Mouse (Mus musculus): ENCODE measurements around the gene Gba. TPM values are rescaled to one million over a fixed set of nuclear protein-coding genes. Genes with fewer than 3 reads are reported as not detected.

Gba gene
- polyA plus RNA-seq, 1 experiment: 71.7 TPM

DNA sequence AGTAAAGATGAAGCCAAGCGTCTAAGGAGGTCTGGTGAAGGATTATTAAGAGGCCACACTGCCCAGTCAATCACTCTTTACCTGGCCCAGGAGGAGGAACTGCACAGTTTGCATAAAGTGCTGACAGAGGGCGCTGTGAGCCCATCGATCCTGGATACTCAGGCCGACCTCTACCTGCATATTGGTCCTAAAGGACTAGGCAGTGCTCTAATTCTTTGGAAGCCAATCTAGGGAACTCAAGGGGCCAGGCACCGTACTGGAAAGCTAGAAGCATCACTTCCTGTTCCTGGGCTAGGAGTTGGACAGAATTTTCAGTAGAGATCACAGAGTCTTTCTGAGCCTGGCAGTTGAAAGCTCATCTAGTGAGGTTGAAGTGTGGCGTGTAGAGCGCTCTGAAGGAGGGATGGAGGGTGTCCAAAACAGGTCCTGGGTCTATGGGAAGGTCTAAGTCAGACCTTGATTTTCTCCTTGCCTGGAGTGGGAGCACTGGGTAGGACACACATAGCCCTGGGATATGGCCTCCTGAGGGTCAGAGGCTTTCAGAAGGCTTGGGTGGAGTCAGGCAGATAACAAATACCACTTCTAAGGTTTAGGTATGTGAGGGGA lies 47.8 kb downstream of the Gba start:
- 12% methylated on average over 7 of the region's 7 CpGs for WGBS

GRCm38 (mm10) chr3:89251365-89251895 lies 48.7 kb downstream of the Gba start:
- Histone ChIP-seq H3K27ac (ENCODE audit: control insufficient read depth, insufficient read depth, low read depth, low read length, poor library complexity) (peak overlapping the region; percentile 85), H3K4me3 (replicated peaks; ENCODE audit: control insufficient read depth, low read depth, low read length) (peak overlapping the region; percentile 74), H3K4me1 (ENCODE audit: control insufficient read depth, insufficient read depth, low read length) (peaks cover 4% of the 10 kb centered on the region; the same call in 1 of the 2 replicates)
- 3% methylated on average over 17 of the region's 17 CpGs for WGBS
- TF ChIP-seq CTCF (IDR thresholded peaks at IDR 0.05; ENCODE audit: control insufficient read depth, insufficient read depth, low read length) (no peak), POLR2A (IDR thresholded peaks at IDR 0.05; ENCODE audit: borderline replicate concordance, control insufficient read depth, low read depth, low read length) (peak; percentile 49; the same call in 1 of the 2 replicates)

More for the DNA sequence above, 47.8 kb downstream of the Gba start:
- TF ChIP-seq POLR2A (IDR thresholded peaks at IDR 0.05; ENCODE audit: borderline replicate concordance, control insufficient read depth, low read depth, low read length): no peak
- TF ChIP-seq CTCF (IDR thresholded peaks at IDR 0.05; ENCODE audit: control insufficient read depth, insufficient read depth, low read length): peak; percentile 84
- Histone ChIP-seq H3K4me1 (ENCODE audit: control insufficient read depth, insufficient read depth, low read length) (peaks cover 6% of the 10 kb centered on the region; the same call in 1 of the 2 replicates), H3K27ac (ENCODE audit: control insufficient read depth, insufficient read depth, low read depth, low read length, poor library complexity) (no peak overlapping the region; the same call in 1 of the 2 replicates), H3K4me3 (replicated peaks; ENCODE audit: control insufficient read depth, low read depth, low read length) (no peak overlapping the region)

GRCm38 (mm10) chr3:89254994-89255393 lies 52.3 kb downstream of the Gba start:
- Histone ChIP-seq H3K27ac (ENCODE audit: control insufficient read depth, insufficient read depth, low read depth, low read length, poor library complexity) (no peak overlapping the region), H3K4me3 (replicated peaks; ENCODE audit: control insufficient read depth, low read depth, low read length) (no peak overlapping the region), H3K4me1 (ENCODE audit: control insufficient read depth, insufficient read depth, low read length) (peaks cover 4% of the 10 kb centered on the region; the same call in 1 of the 2 replicates)
- WGBS: 78% methylated on average over 5 of the region's 5 CpGs
- no peak for TF ChIP-seq POLR2A (IDR thresholded peaks at IDR 0.05; ENCODE audit: borderline replicate concordance, control insufficient read depth, low read depth, low read length)
- no peak for TF ChIP-seq CTCF (IDR thresholded peaks at IDR 0.05; ENCODE audit: control insufficient read depth, insufficient read depth, low read length)

DNA sequence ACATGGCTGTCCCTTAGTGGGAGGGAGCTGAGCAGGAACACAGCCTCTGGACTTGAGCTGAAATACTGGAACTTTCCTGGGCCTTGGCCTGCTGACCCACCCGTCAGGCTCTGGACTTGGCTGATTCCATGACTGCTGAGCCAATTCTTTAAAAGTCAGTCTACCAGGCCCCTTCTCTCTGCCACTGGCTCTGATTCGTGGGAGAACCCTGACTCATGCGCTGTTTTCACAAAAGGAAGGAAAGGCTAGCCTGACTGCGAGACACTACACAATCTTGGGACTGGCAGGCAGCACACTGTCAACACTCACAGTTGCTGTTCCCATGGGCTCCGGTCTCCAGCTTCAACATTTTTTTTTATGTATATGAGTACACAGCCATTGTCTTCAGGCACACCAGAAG lies 53.4 kb downstream of the Gba start:
- Histone ChIP-seq H3K4me1 (ENCODE audit: control insufficient read depth, insufficient read depth, low read length) (no peaks in the 10 kb centered on the region), H3K4me3 (replicated peaks; ENCODE audit: control insufficient read depth, low read depth, low read length) (no peak overlapping the region), H3K27ac (ENCODE audit: control insufficient read depth, insufficient read depth, low read depth, low read length, poor library complexity) (no peak overlapping the region)
- TF ChIP-seq CTCF (IDR thresholded peaks at IDR 0.05; ENCODE audit: control insufficient read depth, insufficient read depth, low read length): no peak
- WGBS: 57% methylated on average over 5 of the region's 5 CpGs

Other genes starting within 250 kb of the Gba start
- gene Rusc1, start 109.6 kb upstream of the Gba start, polyA plus RNA-seq (2011; ENCODE audit: insufficient read depth, insufficient read length, low replicate concordance, missing spikeins): 14.5 and 17.1 TPM in 2 replicates
- gene Gm43738, start 101.8 kb upstream of the Gba start, polyA plus RNA-seq (2011; ENCODE audit: insufficient read depth, insufficient read length, low replicate concordance, missing spikeins): not detected in 2 replicates
- 21.7 and 30.3 TPM in 2 replicates for gene Fdps, start 101.0 kb upstream of the Gba start, polyA plus RNA-seq (2011; ENCODE audit: insufficient read depth, insufficient read length, low replicate concordance, missing spikeins)
- gene Pklr, start 66.8 kb upstream of the Gba start, polyA plus RNA-seq (2011; ENCODE audit: insufficient read depth, insufficient read length, low replicate concordance, missing spikeins): 14.3 and 16.0 TPM in 2 replicates
- 1.6 TPM in 1 of 2 replicates, not detected in the other for gene Hcn3, start 42.7 kb upstream of the Gba start, polyA plus RNA-seq (2011; ENCODE audit: insufficient read depth, insufficient read length, low replicate concordance, missing spikeins)
- gene Clk2, start 38.1 kb upstream of the Gba start, polyA plus RNA-seq (2011; ENCODE audit: insufficient read depth, insufficient read length, low replicate concordance, missing spikeins): 43.3 and 90.9 TPM in 2 replicates
- 25.7 and 54.2 TPM in 2 replicates for gene Scamp3, start 25.5 kb upstream of the Gba start, polyA plus RNA-seq (2011; ENCODE audit: insufficient read depth, insufficient read length, low replicate concordance, missing spikeins)
- gene Fam189b, start 19.8 kb upstream of the Gba start, polyA plus RNA-seq (2011; ENCODE audit: insufficient read depth, insufficient read length, low replicate concordance, missing spikeins): 4.1 and 9.8 TPM in 2 replicates
- 2.9 TPM in 1 of 2 replicates, not detected in the other for gene Thbs3, start 12.3 kb downstream of the Gba start, polyA plus RNA-seq (2011; ENCODE audit: insufficient read depth, insufficient read length, low replicate concordance, missing spikeins)
- 33.9 and 66.4 TPM in 2 replicates for gene Mtx1, start 24.2 kb downstream of the Gba start, polyA plus RNA-seq (2011; ENCODE audit: insufficient read depth, insufficient read length, low replicate concordance, missing spikeins)
- 0.67 TPM in 1 of 2 replicates, not detected in the other for gene Muc1, start 26.1 kb downstream of the Gba start, polyA plus RNA-seq (2011; ENCODE audit: insufficient read depth, insufficient read length, low replicate concordance, missing spikeins)
- gene Krtcap2, start 43.0 kb downstream of the Gba start, polyA plus RNA-seq (2011; ENCODE audit: insufficient read depth, insufficient read length, low replicate concordance, missing spikeins): 47.8 and 69.5 TPM in 2 replicates
- 0.59 and 1.6 TPM in 2 replicates for gene Trim46, start 43.4 kb downstream of the Gba start, polyA plus RNA-seq (2011; ENCODE audit: insufficient read depth, insufficient read length, low replicate concordance, missing spikeins)
- gene Dpm3, start 56.4 kb downstream of the Gba start, polyA plus RNA-seq (2011; ENCODE audit: insufficient read depth, insufficient read length, low replicate concordance, missing spikeins): 30.7 and 39.3 TPM in 2 replicates
- 64.0 and 83.0 TPM in 2 replicates for gene Slc50a1, start 67.6 kb downstream of the Gba start, polyA plus RNA-seq (2011; ENCODE audit: insufficient read depth, insufficient read length, low replicate concordance, missing spikeins)
- gene Efna1, start 78.2 kb downstream of the Gba start, polyA plus RNA-seq (2011; ENCODE audit: insufficient read depth, insufficient read length, low replicate concordance, missing spikeins): 0.99 and 2.0 TPM in 2 replicates
- gene Efna3, start 120.0 kb downstream of the Gba start, polyA plus RNA-seq (2011; ENCODE audit: insufficient read depth, insufficient read length, low replicate concordance, missing spikeins): 2.7 TPM in 1 of 2 replicates, not detected in the other
- gene Efna4, start 135.1 kb downstream of the Gba start, polyA plus RNA-seq (2011; ENCODE audit: insufficient read depth, insufficient read length, low replicate concordance, missing spikeins): not detected in 2 replicates
- gene Adam15, start 147.1 kb downstream of the Gba start, polyA plus RNA-seq (2011; ENCODE audit: insufficient read depth, insufficient read length, low replicate concordance, missing spikeins): 112 and 187 TPM in 2 replicates
- 0.56 TPM in 1 of 2 replicates, not detected in the other for gene Dcst2, start 159.0 kb downstream of the Gba start, polyA plus RNA-seq (2011; ENCODE audit: insufficient read depth, insufficient read length, low replicate concordance, missing spikeins)
- gene Dcst1, start 162.3 kb downstream of the Gba start, polyA plus RNA-seq (2011; ENCODE audit: insufficient read depth, insufficient read length, low replicate concordance, missing spikeins): 1.3 TPM in 1 of 2 replicates, not detected in the other
- gene Zbtb7b, start 191.8 kb downstream of the Gba start, polyA plus RNA-seq (2011; ENCODE audit: insufficient read depth, insufficient read length, low replicate concordance, missing spikeins): 20.8 and 40.2 TPM in 2 replicates
- 0.92 TPM in 1 of 2 replicates, not detected in the other for gene Lenep, start 199.9 kb downstream of the Gba start, polyA plus RNA-seq (2011; ENCODE audit: insufficient read depth, insufficient read length, low replicate concordance, missing spikeins)
- gene Flad1, start 208.9 kb downstream of the Gba start, polyA plus RNA-seq (2011; ENCODE audit: insufficient read depth, insufficient read length, low replicate concordance, missing spikeins): 9.7 and 17.6 TPM in 2 replicates
- 126 and 145 TPM in 2 replicates for gene Cks1b, start 215.5 kb downstream of the Gba start, polyA plus RNA-seq (2011; ENCODE audit: insufficient read depth, insufficient read length, low replicate concordance, missing spikeins)
- gene Shc1, start 215.5 kb downstream of the Gba start, polyA plus RNA-seq (2011; ENCODE audit: insufficient read depth, insufficient read length, low replicate concordance, missing spikeins): 41.6 and 65.2 TPM in 2 replicates
- gene Pygo2, start 227.3 kb downstream of the Gba start, polyA plus RNA-seq (2011; ENCODE audit: insufficient read depth, insufficient read length, low replicate concordance, missing spikeins): 29.7 and 45.4 TPM in 2 replicates
- 23.6 and 60.5 TPM in 2 replicates for gene Pbxip1, start 233.8 kb downstream of the Gba start, polyA plus RNA-seq (2011; ENCODE audit: insufficient read depth, insufficient read length, low replicate concordance, missing spikeins)

Data from bone marrow, adult 2 months (tissue).